Mouse (Mus musculus): ENCODE measurements around the gene Pi16.
"Not testable (repeated sequence)": the region's sequence is repeated elsewhere in the genome, so short reads cannot be mapped to it uniquely, and the experiment has no call there.

Gene Pi16

GRCm38 (mm10) chr17:29317380-29317779 lies at the start of gene Pi16:
Pi16 (plus strand) TSS chr17:29317680.
- not testable (repeated sequence) for DNase-seq

- no peak for DNase-seq
Observed at GRCm38 (mm10) chr17:29267931-29268681, 49.4 kb upstream of the Pi16 start.

DNA sequence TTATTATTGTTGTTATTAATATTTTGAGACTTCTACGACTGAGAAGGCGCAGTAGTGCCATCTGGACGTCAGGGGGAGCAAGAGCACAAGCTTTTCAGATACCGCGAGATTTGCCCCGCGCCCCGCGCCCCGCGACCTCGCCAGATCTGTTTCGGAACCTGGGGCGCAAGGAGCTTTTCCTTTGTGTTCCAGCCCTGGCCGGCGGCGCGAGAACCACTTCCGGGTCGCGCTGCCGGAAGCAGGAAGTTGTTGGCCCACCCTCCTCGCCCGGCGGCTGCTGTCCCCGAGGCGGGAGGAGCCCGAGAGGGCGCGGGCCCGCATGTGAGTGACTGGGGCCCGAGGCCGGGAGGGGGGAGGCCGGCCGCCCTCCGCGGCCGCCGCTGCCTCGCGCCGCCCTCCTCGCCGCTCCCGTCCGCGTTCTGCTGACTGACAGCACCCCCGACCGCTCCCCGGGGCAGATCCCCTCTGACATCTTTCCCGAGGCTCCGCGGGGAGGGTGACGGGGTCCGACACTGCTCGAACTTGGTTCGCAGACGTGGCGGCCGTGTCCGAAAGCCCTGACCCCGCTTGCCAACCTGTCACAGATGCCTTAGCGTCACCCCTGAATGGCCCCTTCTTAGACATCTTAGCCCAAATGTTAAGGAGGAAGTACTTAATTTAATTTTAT lies 48.7 kb upstream of the Pi16 start, which contains the start of gene BC004004:
Gene BC004004, plus strand, starts transcription at position 107 of the 667 bp plus-strand sequence.
- DNase-seq: peak; percentile 93

DNA sequence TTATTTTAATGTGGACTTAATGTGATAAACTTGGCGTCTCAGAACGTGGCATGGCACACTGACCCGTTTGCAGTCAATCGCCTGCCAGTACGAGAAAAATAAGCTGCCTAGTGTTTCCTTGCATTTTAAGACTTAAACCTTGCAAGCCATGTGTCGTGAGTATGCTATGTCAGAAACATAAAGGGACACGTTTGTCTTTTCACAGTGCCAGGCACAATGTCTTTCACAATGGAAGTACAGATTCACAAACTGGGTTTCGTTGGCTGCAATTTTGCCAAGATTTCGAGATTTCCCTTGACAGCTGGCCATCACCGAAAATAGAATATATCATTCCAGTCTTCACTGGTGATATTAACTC lies 48.2 kb upstream of the Pi16 start:
- no peak for DNase-seq

- DNase-seq: no peak
Observed at GRCm38 (mm10) chr17:29270148-29270698, 47.3 kb upstream of the Pi16 start.

GRCm38 (mm10) chr17:29273156-29273555 lies 44.3 kb upstream of the Pi16 start:
- DNase-seq: no peak

DNA sequence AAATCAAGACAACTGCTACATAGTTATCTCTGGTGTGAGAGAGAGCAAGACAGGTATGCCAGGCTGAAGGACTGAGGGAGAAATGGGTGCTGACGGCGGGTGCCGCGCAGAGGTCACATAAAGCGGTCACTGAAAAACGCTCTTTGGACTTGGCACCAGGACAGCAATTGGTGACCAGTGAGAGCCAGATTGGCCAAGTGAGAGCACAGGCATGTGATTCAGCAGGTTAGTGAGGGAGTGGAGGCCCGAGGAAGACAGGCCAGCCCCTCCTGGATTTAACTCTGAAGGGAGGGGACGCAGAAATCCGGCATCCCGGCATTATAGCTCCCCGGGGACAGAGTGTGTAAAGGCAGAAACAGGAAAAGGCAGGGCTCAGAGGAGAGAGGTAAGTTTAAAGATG lies 43.6 kb upstream of the Pi16 start:
- no peak for DNase-seq

DNA sequence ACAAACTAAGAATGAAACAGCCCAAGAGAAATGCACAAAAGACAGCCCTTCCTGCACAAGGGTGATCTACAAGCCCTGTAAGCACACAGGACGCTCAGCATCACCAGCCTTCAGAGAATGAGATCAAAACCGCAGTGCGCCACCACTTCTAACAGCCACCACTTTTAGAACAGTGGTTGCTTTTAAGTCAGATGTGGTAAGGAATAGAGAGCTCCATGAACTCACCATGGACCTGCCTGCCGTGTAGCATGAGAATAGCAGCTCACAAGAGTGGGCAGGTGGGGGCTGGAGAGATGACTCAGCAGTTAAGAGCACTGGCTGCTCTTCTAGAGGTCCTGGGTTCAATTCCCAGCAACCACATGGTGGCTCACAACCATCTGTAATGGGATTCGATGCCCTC lies 37.1 kb upstream of the Pi16 start:
- no peak for DNase-seq

DNA sequence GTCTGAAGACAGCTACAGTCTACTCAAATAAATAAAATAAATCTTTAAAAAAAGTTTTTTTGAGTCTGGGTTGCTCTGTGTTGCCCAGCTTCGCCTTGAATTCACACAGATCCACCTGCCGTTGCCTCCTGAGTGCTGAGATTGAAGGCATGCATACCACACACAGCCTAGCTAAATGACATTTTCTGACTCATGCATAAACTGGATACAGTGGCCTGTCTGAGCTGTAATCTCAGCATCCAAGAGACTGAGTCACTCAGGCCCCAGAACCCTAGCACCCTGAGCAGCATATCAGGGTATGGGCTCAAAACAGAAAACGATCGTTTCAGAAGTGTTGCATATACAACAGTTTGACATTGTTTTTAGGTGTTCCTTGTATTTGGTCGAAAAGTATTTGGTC lies 35.9 kb upstream of the Pi16 start:
- DNase-seq: no peak

- DNase-seq: no peak
Observed at GRCm38 (mm10) chr17:29282216-29282952, 35.1 kb upstream of the Pi16 start.

GRCm38 (mm10) chr17:29291793-29292192 lies 25.7 kb upstream of the Pi16 start:
- no peak for DNase-seq

- DNase-seq: no peak
Observed at GRCm38 (mm10) chr17:29292996-29293395, 24.5 kb upstream of the Pi16 start.

DNA sequence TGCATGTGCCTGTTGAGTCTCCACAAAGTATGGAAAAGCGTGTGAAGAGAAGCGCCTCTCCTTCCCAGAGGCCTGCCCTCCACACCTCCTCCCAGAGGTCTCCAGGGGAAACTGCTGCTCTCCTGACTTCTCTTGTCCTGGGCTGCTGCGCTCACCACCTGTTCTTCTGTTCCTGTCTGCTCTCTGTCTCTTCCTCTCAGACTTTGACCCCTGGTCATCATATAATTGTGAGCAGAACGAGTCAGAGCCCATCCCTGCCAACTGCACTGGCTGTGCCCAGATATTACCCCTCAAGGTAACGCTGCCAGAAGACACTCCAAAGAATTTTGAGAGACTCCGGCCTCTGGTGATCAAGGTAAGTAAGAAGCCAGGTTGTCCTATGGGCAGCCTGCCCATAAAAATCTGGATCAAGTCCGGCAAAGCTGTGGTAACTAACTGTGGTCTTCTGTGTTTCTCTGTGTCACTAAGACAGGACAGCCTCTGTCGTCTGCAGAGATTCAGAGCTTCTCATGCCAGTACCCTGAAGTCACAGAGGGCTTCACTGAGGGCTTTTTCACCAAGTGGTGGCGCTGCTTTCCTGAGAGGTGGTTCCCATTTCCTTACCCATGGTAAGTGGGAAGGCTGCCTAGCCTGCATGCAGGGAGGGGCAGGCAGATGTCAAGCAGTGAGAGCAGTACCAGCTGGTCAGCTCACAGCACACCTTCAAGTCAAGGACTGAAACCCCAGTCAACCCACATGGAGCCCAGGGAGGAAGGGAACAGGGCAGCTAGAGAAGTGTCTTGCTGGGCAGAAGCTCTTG lies 23.5 kb upstream of the Pi16 start:
- no peak for DNase-seq

DNA sequence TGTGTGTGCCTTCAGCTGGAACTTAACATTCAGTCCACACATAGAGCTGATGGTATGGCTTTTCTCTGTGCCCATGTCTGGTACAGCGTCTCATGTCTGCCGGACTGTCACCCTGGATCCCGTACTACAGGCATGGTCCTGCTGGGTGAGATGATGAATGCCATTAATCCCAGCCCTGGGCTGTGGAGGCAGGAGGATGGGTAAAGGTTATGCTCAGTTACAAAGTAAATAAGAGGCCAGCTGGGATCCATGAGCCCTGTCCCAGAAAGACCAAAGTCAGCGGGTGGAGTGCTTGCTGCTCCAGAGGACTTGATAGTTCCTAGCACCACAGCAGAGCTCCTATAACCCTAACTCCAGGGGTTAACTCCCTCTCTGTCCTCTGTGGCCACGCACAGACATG lies 21.6 kb upstream of the Pi16 start:
- DNase-seq: no peak

DNA sequence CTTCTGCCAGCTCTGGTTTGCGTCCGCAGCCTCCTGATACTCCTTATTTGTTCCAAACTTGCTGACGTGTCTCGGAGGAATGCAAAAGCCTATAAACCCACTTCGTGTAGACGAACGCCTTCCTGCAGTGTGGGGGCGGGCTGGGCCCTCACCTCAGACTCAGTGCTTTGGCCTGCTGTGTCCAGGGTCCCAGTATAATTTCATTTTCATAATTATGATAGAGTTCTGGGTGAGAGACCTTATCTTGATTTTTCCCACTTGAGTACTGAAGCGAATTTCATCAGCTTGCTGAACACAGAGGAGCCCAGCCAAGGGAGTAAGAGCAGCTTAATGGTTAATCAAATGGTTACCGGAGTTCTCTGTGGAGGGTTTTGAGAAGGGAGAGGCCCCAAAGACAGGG lies 20.2 kb upstream of the Pi16 start:
- DNase-seq: no peak

DNA sequence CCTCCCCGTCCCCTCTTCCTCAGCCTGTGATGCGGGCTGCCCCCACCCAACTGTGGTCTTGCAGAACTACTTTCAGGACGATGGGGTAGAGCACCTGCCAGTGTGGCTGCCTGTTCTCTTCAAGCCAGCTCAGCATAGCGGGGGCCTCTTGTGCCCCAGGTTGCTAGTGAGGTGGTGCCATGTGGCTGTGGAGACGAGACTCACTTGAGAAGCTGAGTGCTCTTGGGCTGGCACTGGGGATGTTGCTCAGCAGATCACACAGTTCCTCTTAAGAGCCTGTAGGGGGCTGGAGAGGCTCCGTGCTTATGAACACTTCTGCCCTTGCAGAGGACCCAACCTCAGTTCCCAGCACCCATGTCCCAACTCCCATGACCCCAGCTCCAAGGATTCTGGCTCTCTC lies 19.7 kb upstream of the Pi16 start:
- DNase-seq: no peak

DNA sequence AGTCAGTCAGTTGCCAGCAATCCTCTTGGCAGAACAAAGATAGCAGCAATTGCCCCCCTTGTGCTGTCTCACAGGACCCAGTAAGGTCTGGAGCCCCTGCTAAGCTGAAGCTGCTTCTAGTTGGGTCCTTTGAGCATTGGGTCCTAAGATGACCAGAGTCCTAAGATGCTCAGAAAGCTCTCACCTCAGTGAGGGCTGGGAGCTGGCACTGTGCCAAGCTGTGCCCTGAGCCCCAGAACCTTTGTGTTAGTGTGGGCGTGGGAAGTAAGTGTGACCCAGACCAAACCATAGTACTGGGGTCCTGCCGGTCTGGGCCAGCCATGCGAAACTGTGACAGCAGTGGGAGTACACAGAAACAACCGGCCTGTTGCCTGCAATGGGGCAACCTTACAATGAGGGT lies 18.2 kb upstream of the Pi16 start:
- no peak for DNase-seq

GRCm38 (mm10) chr17:29300926-29301325 lies 16.6 kb upstream of the Pi16 start:
- no peak for DNase-seq

DNA sequence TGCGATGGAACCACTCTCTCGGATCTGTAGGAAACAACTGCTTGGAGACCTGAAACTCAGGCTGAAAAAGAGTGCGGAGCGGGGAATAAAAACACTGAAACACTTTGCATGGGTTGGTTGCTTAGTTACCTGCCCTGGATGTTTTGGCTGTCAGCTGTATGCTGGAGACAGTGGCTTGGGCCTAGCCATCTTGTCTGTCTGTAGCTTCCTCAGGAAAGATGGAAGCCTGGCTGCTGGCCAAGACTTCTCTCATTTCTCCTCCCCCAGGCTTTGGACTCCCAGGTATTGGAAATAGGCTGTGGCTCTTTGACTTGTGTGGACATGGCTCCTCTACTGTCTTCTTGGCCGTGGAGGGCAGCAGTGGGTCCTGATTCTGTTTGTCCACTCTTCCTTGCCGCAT lies 16.1 kb upstream of the Pi16 start:
- no peak for DNase-seq

DNA sequence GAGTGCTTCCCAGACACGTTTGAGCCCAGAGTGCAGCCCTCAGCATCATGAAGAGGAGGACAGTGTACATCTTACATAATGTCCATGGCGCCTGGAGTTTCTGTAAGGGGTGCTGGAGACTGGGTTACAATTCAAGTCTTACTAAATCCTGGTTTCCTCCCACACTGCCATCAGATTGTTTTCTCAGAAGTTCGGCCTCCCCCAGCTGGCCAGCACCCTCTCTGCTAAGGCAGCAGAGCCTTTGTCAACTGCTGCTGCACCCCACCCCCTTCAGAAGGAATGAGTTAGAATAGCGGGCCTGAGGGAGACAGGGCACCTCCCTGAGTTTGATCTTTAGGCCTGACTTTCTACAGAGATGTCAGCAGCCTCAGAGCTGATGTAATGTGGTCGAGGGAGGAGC lies 15.3 kb upstream of the Pi16 start:
- no peak for DNase-seq

DNA sequence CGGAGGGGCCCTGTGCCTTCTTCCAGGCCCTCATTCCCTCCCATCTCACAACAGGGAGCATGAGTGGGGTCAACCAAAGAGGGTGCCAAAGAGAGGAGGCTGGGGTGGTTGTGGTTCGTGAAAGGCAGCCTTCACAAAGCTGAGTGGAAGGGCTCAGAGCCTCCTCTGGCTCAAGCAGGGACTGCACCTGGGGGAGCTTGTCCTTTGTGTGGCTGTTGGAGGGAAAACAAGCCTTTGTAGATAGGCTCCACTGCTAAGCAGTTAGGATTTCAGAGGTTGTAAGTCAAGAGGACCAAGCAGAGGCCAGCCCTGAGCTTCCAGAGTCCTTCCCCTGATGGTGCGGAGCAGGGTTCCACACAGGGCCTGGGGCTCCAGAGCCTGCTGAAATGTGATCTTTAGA lies 14.4 kb upstream of the Pi16 start:
- DNase-seq: no peak

DNA sequence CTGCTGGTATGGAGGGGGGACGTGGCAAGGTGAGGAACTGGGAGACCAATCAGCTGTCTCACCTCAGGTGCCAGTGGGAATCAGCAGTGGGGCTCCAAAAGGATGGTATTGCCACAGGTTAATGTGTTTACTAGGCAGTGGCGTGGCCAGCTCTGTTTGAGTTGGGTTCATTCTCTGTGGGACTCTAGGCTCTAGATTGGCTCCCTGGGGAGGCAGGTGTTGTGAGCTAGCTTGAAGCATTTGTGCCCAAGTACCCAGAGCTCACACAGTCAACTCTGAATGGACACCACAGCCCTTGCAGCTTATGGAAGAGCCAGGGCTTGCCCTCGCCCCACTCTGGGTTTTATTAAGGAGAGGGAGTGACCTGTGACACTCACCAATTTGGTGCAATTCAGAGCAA lies 13.6 kb upstream of the Pi16 start:
- no peak for DNase-seq

Data from right cerebral cortex, postnatal 25 days (tissue).